Mouse (Mus musculus) lung, postnatal 25 days (tissue): ENCODE data around the gene Hist1h2bh.

Source experiments
- DNase-seq: peaks from one replicate; pipeline ENCODE4 v3.0.0; 2022; ENCODE audit warnings: low spot score

Hist1h2bh gene

DNA sequence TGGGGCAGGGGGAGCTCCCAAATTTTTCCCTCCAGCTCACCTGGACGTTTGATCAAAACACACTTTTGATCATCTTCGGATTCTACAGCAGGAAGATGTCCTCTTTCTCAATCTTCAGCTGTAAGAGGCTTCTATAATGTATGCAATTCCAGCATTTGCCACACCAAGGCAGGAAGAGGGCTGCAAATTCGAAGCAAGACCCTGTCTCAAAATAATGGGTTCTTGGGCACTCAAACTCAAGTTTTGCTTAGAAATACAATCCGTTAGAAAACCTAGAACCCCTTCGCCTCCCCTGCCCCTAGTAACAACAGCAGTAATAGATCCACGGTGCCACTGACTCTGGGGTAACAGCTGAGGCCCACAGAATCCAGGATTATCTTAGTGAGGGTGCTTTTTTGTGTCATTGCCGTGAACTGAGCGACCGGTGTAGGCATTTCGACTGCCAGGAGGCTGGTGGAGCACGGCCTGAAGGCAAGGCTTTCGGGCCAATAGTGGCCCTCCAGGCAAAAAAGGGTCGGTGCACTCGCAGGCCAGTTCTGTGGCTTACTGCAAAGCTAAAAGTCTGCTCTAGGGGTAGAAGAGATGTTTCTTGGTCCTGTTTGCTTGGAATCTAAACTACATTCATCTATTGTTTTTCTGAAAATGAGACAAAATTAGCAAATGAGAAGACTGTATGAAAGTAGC, 37.4 kb downstream of the Hist1h2bh start:
- DNase-seq = no peak

GRCm38 (mm10) chr13:23503797-23504196, 39.4 kb downstream of the Hist1h2bh start:
- peak; percentile 53 for DNase-seq

GRCm38 (mm10) chr13:23502916-23503315, 40.3 kb downstream of the Hist1h2bh start:
- no peak for DNase-seq

- DNase-seq = no peak
These were observed 41.1 kb downstream of the Hist1h2bh start for GRCm38 (mm10) chr13:23502031-23502567.

DNA sequence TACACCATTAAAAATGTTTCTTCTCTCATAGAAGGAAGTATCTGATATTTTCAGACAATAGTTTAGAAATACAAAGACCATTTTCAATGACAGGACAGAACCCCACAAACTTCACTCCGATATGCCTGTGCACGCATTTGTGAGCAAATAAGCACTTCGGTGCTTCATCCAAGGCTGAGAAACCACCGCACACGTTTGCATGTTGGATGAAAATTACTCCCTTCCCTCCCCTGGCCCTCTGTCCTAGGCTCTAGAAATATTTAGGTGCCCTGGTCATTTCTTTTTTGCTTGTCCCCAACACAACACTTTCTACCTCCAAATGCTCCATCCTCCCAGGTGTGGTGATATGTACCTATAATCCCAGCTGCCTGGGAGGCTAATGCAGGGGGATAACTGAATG, 41.7 kb downstream of the Hist1h2bh start:
- no peak for DNase-seq

- no peak for DNase-seq
These were observed 42.6 kb downstream of the Hist1h2bh start for GRCm38 (mm10) chr13:23500424-23501200.

DNA sequence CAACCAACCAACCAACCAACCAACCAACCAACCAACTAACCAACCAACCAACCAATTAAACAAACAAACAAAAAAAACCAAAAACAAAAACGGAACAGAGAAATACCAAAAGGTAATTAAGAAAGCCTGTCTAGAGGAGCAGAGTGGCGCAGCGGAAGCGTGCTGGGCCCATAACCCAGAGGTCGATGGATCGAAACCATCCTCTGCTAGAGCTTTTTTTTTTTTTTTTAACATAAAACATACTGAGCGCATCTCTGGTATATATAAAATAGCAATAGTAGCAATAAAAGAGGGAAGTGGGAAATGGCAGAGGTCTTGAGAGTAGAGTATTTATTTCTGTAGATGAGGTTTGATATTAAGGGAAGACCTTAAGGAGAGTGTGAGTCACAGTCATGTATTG, 43.2 kb downstream of the Hist1h2bh start:
- no peak for DNase-seq

GRCm38 (mm10) chr13:23498653-23499052, 44.5 kb downstream of the Hist1h2bh start:
- DNase-seq = no peak

DNA sequence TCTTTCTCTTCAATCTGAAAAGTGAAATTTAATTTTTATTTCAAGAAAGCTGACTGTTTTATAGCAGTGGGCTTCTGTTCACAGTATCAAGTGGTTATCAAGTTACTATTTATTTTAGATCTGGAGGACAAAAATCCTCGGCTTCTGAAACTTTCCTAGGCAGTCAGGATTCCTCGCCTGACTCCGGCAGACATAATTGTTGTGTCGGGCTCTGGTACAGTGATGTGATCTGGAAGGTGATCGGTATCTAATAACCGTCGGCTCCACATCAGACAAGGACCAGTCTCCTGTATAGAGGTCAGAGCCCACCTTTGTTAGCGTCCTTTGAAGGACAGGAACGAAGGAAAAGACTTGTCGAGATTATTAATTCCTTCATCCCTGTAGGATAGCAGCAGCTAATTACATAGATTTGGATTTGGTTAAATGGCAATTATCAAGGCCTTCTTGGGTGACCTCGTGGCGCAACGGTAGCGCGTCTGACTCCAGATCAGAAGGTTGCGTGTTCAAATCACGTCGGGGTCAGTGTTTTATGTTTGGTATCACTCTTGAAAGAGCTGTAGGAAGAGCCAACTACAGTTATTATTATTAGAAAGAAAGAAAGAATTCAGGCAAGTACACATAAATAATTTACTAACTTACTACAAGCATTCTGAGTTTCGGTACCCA, 45.4 kb downstream of the Hist1h2bh start:
- no peak for DNase-seq

GRCm38 (mm10) chr13:23495526-23495925, 47.7 kb downstream of the Hist1h2bh start:
- DNase-seq = no peak

DNA sequence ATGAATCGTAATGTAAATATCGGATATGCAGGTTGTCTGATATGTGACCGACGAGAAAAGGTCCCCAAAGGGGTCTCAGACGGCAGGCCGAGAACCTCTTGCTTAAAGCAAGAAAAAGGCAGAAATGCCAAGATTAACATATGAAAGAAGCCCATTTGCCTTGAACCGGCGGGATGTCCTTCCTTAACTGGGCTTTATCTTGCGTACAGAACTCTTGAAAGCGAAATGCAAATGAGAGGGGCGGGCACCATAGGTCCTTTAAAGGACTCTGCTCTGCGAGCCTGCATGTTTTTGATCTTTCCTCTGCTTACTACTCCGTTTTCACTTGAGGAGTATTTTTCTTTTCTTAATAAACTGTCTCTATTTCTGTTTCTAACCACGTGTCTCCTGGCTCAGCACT, 51.2 kb downstream of the Hist1h2bh start:
- no peak for DNase-seq
